Mouse (Mus musculus): Measurements from ENCODE around the gene Gm12569. TPM values are rescaled to one million over a fixed set of nuclear protein-coding genes. Genes with fewer than 3 reads are reported as not detected.

Gm12569 gene
- not detected in 2 replicates for total RNA-seq (2017)

GRCm38 (mm10) chr11:51220308-51220707 is at the start of gene Gm12569:
TSS of gene Gm12569 (plus strand) at chr11:51220473.
- ATAC-seq (ENCODE audit: extremely low read depth, insufficient number of reproducible peaks, low FRiP score, poor library complexity, severe bottlenecking): no peak

- ATAC-seq (ENCODE audit: extremely low read depth, insufficient number of reproducible peaks, low FRiP score, poor library complexity, severe bottlenecking): no peak
Observed at GRCm38 (mm10) chr11:51202726-51203125, 17.5 kb upstream of the Gm12569 start.

DNA sequence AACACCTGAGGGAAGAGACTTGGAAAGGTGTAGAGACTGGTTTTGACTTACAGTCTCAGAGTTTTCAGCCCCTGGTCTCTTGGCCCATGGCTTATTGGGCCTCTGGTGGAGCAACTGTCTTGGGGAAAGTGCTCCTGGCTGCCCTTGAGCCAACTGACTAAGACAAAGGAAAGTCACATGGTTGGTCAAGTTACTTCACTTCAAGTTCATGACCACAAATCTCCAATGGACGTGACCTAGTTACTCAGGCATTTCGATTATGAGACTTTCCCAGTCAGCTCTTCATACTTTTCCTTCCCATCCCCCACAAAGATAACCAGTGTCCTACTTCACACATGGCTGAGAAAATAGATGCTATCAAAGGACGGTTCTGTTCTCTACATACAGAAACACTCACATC is 12.5 kb upstream of the Gm12569 start:
- ATAC-seq (ENCODE audit: extremely low read depth, insufficient number of reproducible peaks, low FRiP score, poor library complexity, severe bottlenecking): no peak

- no peak for ATAC-seq (ENCODE audit: extremely low read depth, insufficient number of reproducible peaks, low FRiP score, poor library complexity, severe bottlenecking)
Observed at GRCm38 (mm10) chr11:51211426-51211825, 8.8 kb upstream of the Gm12569 start.

GRCm38 (mm10) chr11:51214021-51214420 is 6.3 kb upstream of the Gm12569 start:
- no peak for ATAC-seq (ENCODE audit: extremely low read depth, insufficient number of reproducible peaks, low FRiP score, poor library complexity, severe bottlenecking)

GRCm38 (mm10) chr11:51219396-51219980 is 785 bp upstream of the Gm12569 start:
- no peak for ATAC-seq (ENCODE audit: extremely low read depth, insufficient number of reproducible peaks, low FRiP score, poor library complexity, severe bottlenecking)

DNA sequence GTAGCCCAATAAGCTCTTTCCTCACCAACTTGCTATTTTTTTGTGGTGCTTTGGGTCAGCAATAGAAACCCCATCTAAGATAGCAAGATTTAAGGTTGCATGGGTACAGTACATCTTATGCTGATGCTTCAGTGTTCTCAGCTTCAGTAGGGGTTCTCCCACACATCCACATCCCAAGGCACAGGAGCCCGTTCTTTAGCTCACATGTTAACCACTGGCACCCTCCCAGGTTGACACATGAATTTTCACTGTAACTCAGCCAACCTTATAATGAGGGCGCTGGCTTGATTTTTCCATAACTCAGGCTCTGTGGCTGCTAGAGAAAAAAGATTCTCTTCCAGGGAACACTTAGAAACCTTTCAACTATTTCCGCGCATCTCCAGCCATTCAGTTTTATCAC is 6.8 kb downstream of the Gm12569 start:
- no peak for ATAC-seq (ENCODE audit: extremely low read depth, insufficient number of reproducible peaks, low FRiP score, poor library complexity, severe bottlenecking)

DNA sequence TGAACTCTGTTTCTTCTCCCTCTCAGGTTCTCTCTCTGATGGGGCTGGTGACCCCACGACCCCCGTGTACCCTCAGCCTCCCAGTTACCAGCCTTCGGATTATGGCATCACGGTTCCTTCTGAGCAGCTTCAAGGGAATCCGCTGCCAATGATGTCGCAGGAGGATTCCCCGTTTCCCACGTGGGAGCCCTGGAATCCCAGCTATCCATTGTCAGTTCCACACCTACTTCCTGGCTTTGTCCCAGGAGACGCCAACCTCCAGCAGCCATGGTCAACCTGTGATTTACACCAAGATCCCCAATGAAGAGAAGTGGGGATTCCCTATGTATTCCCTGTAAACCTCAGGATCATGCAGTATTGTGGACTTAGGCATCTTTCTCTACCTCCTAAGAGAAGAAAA is 14.4 kb downstream of the Gm12569 start:
- no peak for ATAC-seq (ENCODE audit: extremely low read depth, insufficient number of reproducible peaks, low FRiP score, poor library complexity, severe bottlenecking)

- ATAC-seq (ENCODE audit: extremely low read depth, insufficient number of reproducible peaks, low FRiP score, poor library complexity, severe bottlenecking): no peak
Observed at GRCm38 (mm10) chr11:51242897-51243296, 22.6 kb downstream of the Gm12569 start.

DNA sequence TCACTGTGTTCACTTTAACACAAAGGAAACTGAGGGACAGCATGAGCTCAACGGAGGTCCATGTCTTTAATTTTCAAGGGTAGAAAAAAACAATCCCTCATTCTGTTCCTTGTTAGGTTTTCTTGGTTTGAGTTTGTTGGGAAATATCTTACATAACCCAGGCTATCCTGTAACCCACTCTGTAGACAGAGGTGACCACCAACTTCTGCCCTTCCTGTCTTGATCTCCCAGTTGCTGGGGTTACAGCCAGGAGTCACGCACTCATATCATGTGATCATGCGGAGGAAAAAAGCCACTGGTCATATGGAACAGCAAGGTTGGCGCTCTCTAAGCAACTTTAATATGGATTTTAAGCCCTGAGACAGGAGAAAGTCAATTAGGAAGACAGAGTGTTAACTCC is 36.7 kb downstream of the Gm12569 start:
- ATAC-seq (ENCODE audit: extremely low read depth, insufficient number of reproducible peaks, low FRiP score, poor library complexity, severe bottlenecking): no peak

- ATAC-seq (ENCODE audit: extremely low read depth, insufficient number of reproducible peaks, low FRiP score, poor library complexity, severe bottlenecking): no peak
Observed at GRCm38 (mm10) chr11:51261680-51262219, 41.5 kb downstream of the Gm12569 start, which contains the start of gene Clk4. TSS of gene Clk4 (plus strand) at chr11:51261730.

DNA sequence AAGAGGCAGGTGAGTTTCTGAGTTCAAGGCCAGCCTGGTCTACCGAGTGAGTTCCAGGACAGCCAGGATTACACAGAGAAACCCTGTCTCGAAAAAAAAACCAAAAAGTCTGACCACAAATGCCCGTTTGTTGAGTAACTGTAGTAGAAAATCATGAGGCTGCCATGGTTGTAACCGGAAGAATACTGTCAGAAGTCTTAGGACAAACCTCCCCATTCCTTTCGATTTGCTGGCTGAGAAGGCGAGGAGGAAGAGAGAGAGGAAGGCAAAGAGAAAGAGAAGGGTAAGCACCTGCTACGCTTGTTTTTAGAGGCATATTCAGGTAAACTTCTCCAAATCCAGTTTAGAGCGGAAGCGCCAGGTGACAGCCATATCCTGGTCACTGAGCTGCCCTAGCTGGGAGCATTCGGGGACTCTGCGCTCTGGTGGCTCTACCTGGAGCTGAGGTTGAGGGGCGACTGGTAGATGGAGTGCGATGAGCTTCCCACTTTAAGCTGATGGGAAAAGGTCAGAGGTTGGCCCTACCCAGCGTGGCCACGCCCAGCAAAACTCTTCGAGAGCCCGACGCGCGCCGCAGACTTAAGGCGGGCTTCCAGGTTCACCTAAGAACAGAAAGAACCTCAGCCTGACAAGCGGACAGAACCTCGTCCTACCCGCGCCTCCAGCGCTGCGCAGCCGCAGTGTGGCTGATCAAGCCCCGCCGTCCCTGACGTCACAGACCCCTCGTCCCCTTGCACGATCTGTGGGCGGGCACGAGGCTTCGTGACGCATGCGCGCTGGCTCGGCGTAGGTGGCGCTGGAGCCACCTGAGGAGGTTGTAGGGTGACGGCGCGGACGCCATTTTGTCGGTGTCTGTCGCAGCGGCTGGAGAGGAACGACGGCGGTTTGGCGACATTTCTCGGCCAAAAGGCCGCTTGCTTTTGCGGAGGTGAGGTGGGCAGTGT is 42.3 kb downstream of the Gm12569 start, which contains the start of gene BC049762:
Gene BC049762, minus strand, starts transcription at position 705 of the 944 bp plus-strand sequence.
- ATAC-seq (ENCODE audit: extremely low read depth, insufficient number of reproducible peaks, low FRiP score, poor library complexity, severe bottlenecking): peak; percentile 83

DNA sequence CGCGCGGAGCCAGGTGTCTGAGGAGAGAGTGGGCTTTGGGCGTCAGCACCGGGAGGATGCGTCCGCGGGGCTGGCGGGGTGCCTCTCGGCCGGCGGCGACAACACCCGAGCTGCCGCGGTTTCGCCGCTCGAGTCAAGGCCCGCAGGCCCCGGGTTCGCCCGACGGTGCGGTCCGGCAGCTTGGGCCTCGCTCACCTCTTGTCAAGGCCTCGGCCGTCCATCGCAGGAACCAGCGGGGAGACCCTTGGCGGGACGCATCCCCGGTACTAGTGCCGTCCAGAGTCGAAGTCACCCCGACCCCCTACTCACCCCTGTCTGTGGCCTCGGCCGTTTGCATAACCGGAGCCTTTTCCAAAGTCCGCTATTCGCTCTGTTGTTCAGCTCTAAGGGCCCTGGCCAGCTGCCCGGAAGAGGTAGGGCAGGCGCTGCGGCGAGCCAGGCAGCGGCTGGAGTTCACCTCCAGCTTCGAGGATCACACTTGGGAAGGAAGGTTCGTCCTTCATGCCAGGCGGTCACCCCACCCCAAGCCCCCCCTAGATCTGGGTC is 43.1 kb downstream of the Gm12569 start:
- no peak for ATAC-seq (ENCODE audit: extremely low read depth, insufficient number of reproducible peaks, low FRiP score, poor library complexity, severe bottlenecking)

GRCm38 (mm10) chr11:51264352-51264751 is 44.1 kb downstream of the Gm12569 start:
- peak; percentile 31; the same call in 1 of the 2 replicates for ATAC-seq (ENCODE audit: extremely low read depth, insufficient number of reproducible peaks, low FRiP score, poor library complexity, severe bottlenecking)

GRCm38 (mm10) chr11:51265326-51265725 is 45.1 kb downstream of the Gm12569 start:
- ATAC-seq (ENCODE audit: extremely low read depth, insufficient number of reproducible peaks, low FRiP score, poor library complexity, severe bottlenecking): no peak

DNA sequence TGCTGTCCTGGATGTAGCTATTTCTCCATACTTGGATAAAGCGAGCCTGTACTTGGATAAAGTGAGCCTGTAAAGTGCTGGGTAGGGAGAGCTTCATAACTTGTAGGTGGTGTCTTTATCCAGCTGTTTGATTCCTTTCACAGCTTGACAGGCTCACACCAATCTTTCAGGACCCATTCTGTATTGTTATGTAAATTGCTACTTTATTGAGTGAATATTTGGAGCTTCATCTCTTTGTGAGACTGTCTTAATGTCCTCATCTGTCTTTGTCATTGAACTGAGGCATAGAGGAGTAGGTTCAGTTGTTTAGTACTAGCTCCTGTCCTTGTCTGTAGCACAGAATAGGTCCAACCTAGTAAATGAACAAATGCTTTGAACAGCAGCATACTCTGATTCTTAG is 54.1 kb downstream of the Gm12569 start:
- no peak for ATAC-seq (ENCODE audit: extremely low read depth, insufficient number of reproducible peaks, low FRiP score, poor library complexity, severe bottlenecking)

Data from neutrophil, adult 5-6 weeks (primary cell).